Mouse (Mus musculus): ENCODE measurements at regions not wholly inside any gene's neighbourhood (a gene's known extent, or its start where the extent isn't known, plus 50 kb on each side); places are given as distances from the start of the nearest gene placed in this dataset.

GRCm38 (mm10) chr13:59941519-59941918 lies 118.6 kb upstream of the Tut7 start:
- DNase-seq = no peak
- TF ChIP-seq CTCF (IDR thresholded peaks at IDR 0.05) = no peak
- Histone ChIP-seq H3K27ac (no peak overlapping the region), H3K4me3 (no peak overlapping the region)
- intact Hi-C loops (cut with DNase I) = no loop called here

- TF ChIP-seq CTCF (IDR thresholded peaks at IDR 0.05) = no peak
- no peak for DNase-seq
- intact Hi-C loops (cut with DNase I) = no loop called here
- no peak overlapping the region for H3K4me3 ChIP-seq
- no peak overlapping the region for H3K27ac ChIP-seq
Observed at GRCm38 (mm10) chr13:59940414-59941205, 117.7 kb upstream of the Tut7 start.

- DNase-seq = no peak
- intact Hi-C loops (cut with DNase I) = no loop called here
Observed at GRCm38 (mm10) chr13:59939886-59940285, 116.9 kb upstream of the Tut7 start.

GRCm38 (mm10) chr13:59937147-59937546 lies 114.2 kb upstream of the Tut7 start:
- peak; percentile 35; the same call in 1 of the 2 replicates for TF ChIP-seq CTCF (IDR thresholded peaks at IDR 0.05)
- Histone ChIP-seq H3K4me3 (no peak overlapping the region), H3K27ac (no peak overlapping the region)
- intact Hi-C loops (cut with DNase I) = no loop called here
- no peak for DNase-seq

More at GRCm38 (mm10) chr13:59939886-59940285, 116.9 kb upstream of the Tut7 start:
- no peak overlapping the region for H3K27ac ChIP-seq
- no peak overlapping the region for H3K4me3 ChIP-seq
- no peak for TF ChIP-seq CTCF (IDR thresholded peaks at IDR 0.05)

- no peak for DNase-seq
Observed at GRCm38 (mm10) chr13:59934556-59934955, 111.6 kb upstream of the Tut7 start.

GRCm38 (mm10) chr13:59934093-59934492 lies 111.1 kb upstream of the Tut7 start:
- H3K27ac ChIP-seq = peak overlapping the region; percentile 35; the same call in 1 of the 2 replicates
- no peak for DNase-seq
- no peak for TF ChIP-seq CTCF (IDR thresholded peaks at IDR 0.05)
- no peak overlapping the region for H3K4me3 ChIP-seq
- intact Hi-C loops (cut with DNase I) = no loop called here

More at GRCm38 (mm10) chr13:59934556-59934955, 111.6 kb upstream of the Tut7 start:
- H3K27ac ChIP-seq = peak overlapping the region; percentile 35; the same call in 1 of the 2 replicates
- TF ChIP-seq CTCF (IDR thresholded peaks at IDR 0.05) = no peak
- intact Hi-C loops (cut with DNase I) = no loop called here
- no peak overlapping the region for H3K4me3 ChIP-seq

GRCm38 (mm10) chr13:59927379-59928111 lies 104.6 kb upstream of the Tut7 start:
- Histone ChIP-seq H3K4me3 (no peak overlapping the region), H3K27ac (no peak overlapping the region)
- TF ChIP-seq CTCF (IDR thresholded peaks at IDR 0.05) = no peak
- DNase-seq = peak; percentile 60
- intact Hi-C loops (cut with DNase I) = no loop called here

GRCm38 (mm10) chr13:59925845-59926481 lies 103.0 kb upstream of the Tut7 start:
- Histone ChIP-seq H3K27ac (no peak overlapping the region), H3K4me3 (no peak overlapping the region)
- no peak for TF ChIP-seq CTCF (IDR thresholded peaks at IDR 0.05)
- no peak for DNase-seq
- intact Hi-C loops (cut with DNase I) = no loop called here

GRCm38 (mm10) chr13:59917185-59917584 lies 94.2 kb upstream of the Tut7 start:
- Histone ChIP-seq H3K4me3 (no peak overlapping the region), H3K27ac (no peak overlapping the region)
- intact Hi-C loops (cut with DNase I) = no loop called here
- TF ChIP-seq CTCF (IDR thresholded peaks at IDR 0.05) = no peak
- DNase-seq = no peak

- H3K4me3 ChIP-seq = no peak overlapping the region
- H3K27ac ChIP-seq = no peak overlapping the region
- intact Hi-C loops (cut with DNase I) = no loop called here
- no peak for DNase-seq
- TF ChIP-seq CTCF (IDR thresholded peaks at IDR 0.05) = no peak
Observed at GRCm38 (mm10) chr13:59916166-59917044, 93.5 kb upstream of the Tut7 start.

- intact Hi-C loops (cut with DNase I) = no loop called here
- no peak for TF ChIP-seq CTCF (IDR thresholded peaks at IDR 0.05)
- Histone ChIP-seq H3K27ac (no peak overlapping the region), H3K4me3 (no peak overlapping the region)
- DNase-seq = no peak
Observed at GRCm38 (mm10) chr13:59915734-59916133, 92.8 kb upstream of the Tut7 start.
